Mouse (Mus musculus): ENCODE measurements around the gene Mylk2. TPM values are rescaled to one million over a fixed set of nuclear protein-coding genes. Genes with fewer than 3 reads are reported as not detected.

Mylk2 gene
- total and polyA plus RNA-seq, 2 experiments from 2014 or later = 0.16 TPM; not detected in 1

DNA sequence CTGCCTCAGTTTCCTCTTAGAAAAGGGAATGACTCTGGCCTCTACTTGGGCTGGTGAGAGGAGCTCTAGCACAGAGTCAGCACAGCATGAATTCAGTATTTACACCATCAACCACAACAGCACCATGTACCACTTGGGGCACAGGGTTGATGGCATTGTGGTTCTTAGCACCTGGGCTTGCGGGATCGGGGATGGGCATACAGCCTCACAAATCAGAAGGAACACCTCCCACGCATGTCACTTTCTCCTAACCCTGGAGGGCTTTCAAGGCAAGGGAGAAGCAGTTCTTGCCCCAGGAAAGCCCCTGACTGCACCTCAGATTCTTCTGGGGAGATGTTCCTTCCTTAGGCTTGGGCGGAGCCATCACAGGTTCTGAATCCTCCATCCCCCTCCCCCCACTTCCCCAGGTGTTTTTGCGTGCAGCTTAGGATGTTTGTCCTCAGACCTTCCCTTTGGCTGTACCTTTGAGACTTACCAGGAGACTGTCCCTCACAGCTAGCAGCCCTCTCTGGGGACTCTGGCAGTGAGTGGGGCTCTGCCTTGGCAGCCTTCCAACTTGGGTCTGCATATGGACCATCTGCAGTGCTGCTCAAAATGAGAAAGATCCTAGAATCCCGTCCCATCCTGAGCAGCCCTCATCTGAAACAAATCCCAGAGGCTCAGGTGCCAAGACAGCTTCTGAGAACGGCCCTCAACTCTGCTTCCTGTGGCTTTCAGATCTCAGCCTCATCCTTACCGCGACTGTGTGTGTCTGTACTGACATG, 4.7 kb upstream of the Mylk2 start:
- H3K4me1 ChIP-seq (ENCODE audit: control insufficient read depth, insufficient read depth) = peaks cover 41% of the 10 kb centered on the region
- H3K36me3 ChIP-seq (replicated peaks; ENCODE audit: control insufficient read depth, insufficient read depth, low read length) = no peaks in the 10 kb centered on the region
- ATAC-seq (ENCODE audit: insufficient read depth, low read depth) (no peak), DNase-seq (ENCODE audit: low spot score) (no peak)
- H3K27ac ChIP-seq (ENCODE audit: low read depth) = peak overlapping the region; percentile 96
- WGBS = 50% methylated on average over 9 of the region's 9 CpGs
- H3K27me3 ChIP-seq (ENCODE audit: control insufficient read depth, insufficient read depth, low read length) = peaks cover 10% of the 10 kb centered on the region
- H3K4me2 ChIP-seq (ENCODE audit: low read depth, low read length) = no peak overlapping the region
- H3K9ac ChIP-seq (replicated peaks; ENCODE audit: low read depth, low read length) = no peak overlapping the region
- H3K4me3 ChIP-seq (ENCODE audit: low read depth, low read length) = no peak overlapping the region
- TF ChIP-seq CTCF (IDR thresholded peaks at IDR 0.05; ENCODE audit: low read depth) = no peak
- TF ChIP-seq EP300 (IDR thresholded peaks at IDR 0.05; ENCODE audit: low read depth) = no peak
- H3K9me3 ChIP-seq (replicated peaks; ENCODE audit: control insufficient read depth, low read length) = no peaks in the 10 kb centered on the region

DNA sequence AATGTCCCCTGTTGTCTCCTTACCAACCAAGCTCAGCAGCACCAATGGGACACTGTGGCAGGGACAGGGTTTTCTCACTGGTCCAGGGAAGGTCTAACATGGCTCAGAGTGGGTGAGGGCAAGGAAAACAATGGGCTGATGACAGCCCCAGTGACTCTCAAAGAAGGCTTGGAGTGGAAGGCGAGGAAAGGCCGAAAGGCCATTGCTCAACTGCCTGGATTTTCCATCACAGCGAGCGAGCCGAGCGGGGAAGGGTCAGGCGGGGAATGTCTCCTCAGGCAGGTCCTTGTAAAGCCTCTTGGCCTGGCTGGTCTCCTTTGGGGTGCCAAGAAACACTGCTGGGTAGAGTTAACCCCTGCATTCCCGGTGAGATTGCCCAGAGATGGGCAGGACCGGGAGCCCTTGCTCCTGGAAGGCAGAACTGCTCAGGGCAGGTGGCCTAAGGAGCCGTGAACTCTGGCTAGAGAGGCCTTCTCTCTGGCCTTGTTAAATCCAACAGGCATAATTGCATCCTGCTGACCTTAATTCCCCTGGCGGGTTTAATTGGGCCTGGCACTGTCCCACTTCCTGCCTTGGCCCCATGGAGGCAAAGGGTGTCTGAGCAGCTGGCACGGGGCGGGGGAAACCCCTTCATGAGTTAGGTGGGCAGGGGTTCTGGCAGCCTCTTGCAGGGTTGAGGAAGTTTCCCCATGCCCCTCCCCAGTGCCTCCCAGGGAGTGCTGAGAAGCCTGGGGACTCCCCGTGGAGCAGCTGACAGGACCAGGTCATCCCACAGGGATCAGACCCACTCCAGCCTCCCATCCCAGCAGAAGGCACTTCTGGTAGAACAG, 3.8 kb upstream of the Mylk2 start:
- 58% methylated on average over 14 of the region's 14 CpGs for WGBS

DNA sequence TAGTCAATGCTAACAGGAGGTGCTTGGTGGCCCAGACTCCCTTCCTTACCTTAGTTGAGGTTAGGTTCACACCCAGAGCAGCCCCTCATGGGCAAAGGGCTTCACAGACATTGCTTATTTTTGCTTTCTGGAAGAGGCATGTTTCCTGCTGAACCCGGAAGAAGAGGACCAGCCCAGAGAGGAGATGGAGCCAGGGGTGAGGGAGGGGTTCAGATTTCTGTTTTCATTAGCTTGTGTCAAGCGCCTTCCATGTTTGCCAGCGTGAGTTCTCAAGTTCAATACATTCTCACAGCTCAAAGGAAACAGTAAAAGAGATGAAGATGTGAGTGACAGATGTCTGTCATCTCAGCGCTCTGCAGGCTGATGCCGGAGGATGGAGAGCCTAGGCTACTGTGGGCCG, 1.3 kb upstream of the Mylk2 start:
- Histone ChIP-seq H3K27ac (ENCODE audit: low read depth) (no peak overlapping the region), H3K4me2 (ENCODE audit: low read depth, low read length) (no peak overlapping the region), H3K4me3 (ENCODE audit: low read depth, low read length) (no peak overlapping the region), H3K4me1 (ENCODE audit: control insufficient read depth, insufficient read depth) (peaks cover 25% of the 10 kb centered on the region), H3K9me3 (replicated peaks; ENCODE audit: control insufficient read depth, low read length) (no peaks in the 10 kb centered on the region), H3K27me3 (ENCODE audit: control insufficient read depth, insufficient read depth, low read length) (peaks cover 34% of the 10 kb centered on the region), H3K9ac (replicated peaks; ENCODE audit: low read depth, low read length) (no peak overlapping the region), H3K36me3 (replicated peaks; ENCODE audit: control insufficient read depth, insufficient read depth, low read length) (no peaks in the 10 kb centered on the region)
- no peak for ATAC-seq (ENCODE audit: insufficient read depth, low read depth)
- WGBS = 76% methylated on average over 6 of the region's 6 CpGs
- no peak for DNase-seq (ENCODE audit: low spot score)
- TF ChIP-seq EP300 (IDR thresholded peaks at IDR 0.05; ENCODE audit: low read depth) = no peak
- no peak for TF ChIP-seq CTCF (IDR thresholded peaks at IDR 0.05; ENCODE audit: low read depth)

More for the DNA sequence above, 3.8 kb upstream of the Mylk2 start:
- Histone ChIP-seq H3K27me3 (ENCODE audit: control insufficient read depth, insufficient read depth, low read length) (peaks cover 18% of the 10 kb centered on the region), H3K4me3 (ENCODE audit: low read depth, low read length) (no peak overlapping the region), H3K36me3 (replicated peaks; ENCODE audit: control insufficient read depth, insufficient read depth, low read length) (no peaks in the 10 kb centered on the region), H3K4me2 (ENCODE audit: low read depth, low read length) (no peak overlapping the region), H3K4me1 (ENCODE audit: control insufficient read depth, insufficient read depth) (peaks cover 41% of the 10 kb centered on the region), H3K9ac (replicated peaks; ENCODE audit: low read depth, low read length) (no peak overlapping the region), H3K9me3 (replicated peaks; ENCODE audit: control insufficient read depth, low read length) (no peaks in the 10 kb centered on the region), H3K27ac (ENCODE audit: low read depth) (no peak overlapping the region)
- DNase-seq (ENCODE audit: low spot score) = no peak
- TF ChIP-seq EP300 (IDR thresholded peaks at IDR 0.05; ENCODE audit: low read depth) = no peak
- TF ChIP-seq CTCF (IDR thresholded peaks at IDR 0.05; ENCODE audit: low read depth) = no peak
- ATAC-seq (ENCODE audit: insufficient read depth, low read depth) = no peak

DNA sequence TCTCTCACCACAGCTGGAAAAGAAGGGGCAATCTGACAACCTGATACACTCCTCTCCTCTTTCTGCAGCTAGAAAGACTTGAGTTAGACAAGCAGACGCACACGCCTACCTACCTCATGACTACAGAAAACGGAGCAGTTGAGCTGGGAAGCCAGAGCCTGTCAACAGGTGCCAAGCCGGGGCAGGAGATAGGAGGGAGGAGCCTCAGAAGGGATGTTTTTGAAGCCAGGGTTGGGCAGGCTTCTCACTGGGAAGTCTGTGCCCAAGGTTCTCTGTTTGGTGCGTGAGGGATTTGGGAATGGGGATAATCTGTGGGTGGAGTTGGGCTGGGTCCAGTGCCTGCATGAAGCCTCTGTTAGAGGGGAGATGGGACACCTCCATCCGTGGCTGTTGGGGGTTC, 280 bp downstream of the Mylk2 start:
- TF ChIP-seq EP300 (IDR thresholded peaks at IDR 0.05; ENCODE audit: low read depth) = no peak
- no peak for TF ChIP-seq CTCF (IDR thresholded peaks at IDR 0.05; ENCODE audit: low read depth)
- Histone ChIP-seq H3K36me3 (replicated peaks; ENCODE audit: control insufficient read depth, insufficient read depth, low read length) (no peaks in the 10 kb centered on the region), H3K4me2 (ENCODE audit: low read depth, low read length) (no peak overlapping the region), H3K4me1 (ENCODE audit: control insufficient read depth, insufficient read depth) (peaks cover 10% of the 10 kb centered on the region), H3K27ac (ENCODE audit: low read depth) (no peak overlapping the region), H3K4me3 (ENCODE audit: low read depth, low read length) (no peak overlapping the region), H3K27me3 (ENCODE audit: control insufficient read depth, insufficient read depth, low read length) (peaks cover 39% of the 10 kb centered on the region), H3K9ac (replicated peaks; ENCODE audit: low read depth, low read length) (no peak overlapping the region), H3K9me3 (replicated peaks; ENCODE audit: control insufficient read depth, low read length) (no peaks in the 10 kb centered on the region)
- no peak for DNase-seq (ENCODE audit: low spot score)
- WGBS = 24% methylated on average over 6 of the region's 6 CpGs
- no peak for ATAC-seq (ENCODE audit: insufficient read depth, low read depth)

DNA sequence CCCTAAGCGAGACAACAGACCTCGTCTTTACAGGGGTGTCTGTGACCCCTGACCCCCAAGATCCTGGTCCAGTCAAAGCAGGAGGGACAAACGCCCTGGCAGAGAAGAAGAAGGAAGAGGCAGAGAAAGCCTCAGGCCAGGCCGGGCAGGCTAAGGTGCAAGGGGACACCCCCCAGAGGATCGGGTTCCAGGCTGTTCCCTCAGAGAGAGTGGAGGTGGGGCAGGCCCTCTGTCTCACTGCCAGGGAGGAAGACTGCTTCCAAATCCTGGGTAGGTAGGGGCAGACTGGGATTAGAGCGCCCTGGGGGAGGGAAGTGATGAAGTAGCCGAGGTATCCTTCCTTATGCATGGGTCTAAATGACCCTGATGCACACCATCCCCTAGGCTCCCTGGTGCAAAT, 2.3 kb downstream of the Mylk2 start:
- Histone ChIP-seq H3K4me1 (ENCODE audit: control insufficient read depth, insufficient read depth) (no peaks in the 10 kb centered on the region; the same call in 1 of the 2 replicates), H3K9me3 (replicated peaks; ENCODE audit: control insufficient read depth, low read length) (no peaks in the 10 kb centered on the region), H3K27ac (ENCODE audit: low read depth) (no peak overlapping the region), H3K4me3 (ENCODE audit: low read depth, low read length) (no peak overlapping the region), H3K9ac (replicated peaks; ENCODE audit: low read depth, low read length) (no peak overlapping the region), H3K4me2 (ENCODE audit: low read depth, low read length) (no peak overlapping the region), H3K27me3 (ENCODE audit: control insufficient read depth, insufficient read depth, low read length) (peaks cover 42% of the 10 kb centered on the region), H3K36me3 (replicated peaks; ENCODE audit: control insufficient read depth, insufficient read depth, low read length) (no peaks in the 10 kb centered on the region)
- WGBS = 42% methylated on average over 7 of the region's 7 CpGs
- DNase-seq (ENCODE audit: low spot score) (no peak), ATAC-seq (ENCODE audit: insufficient read depth, low read depth) (no peak)
- TF ChIP-seq EP300 (IDR thresholded peaks at IDR 0.05; ENCODE audit: low read depth) (no peak), CTCF (IDR thresholded peaks at IDR 0.05; ENCODE audit: low read depth) (no peak)
